Mouse (Mus musculus) lung, adult 2 months (tissue): ENCODE measurements around the gene Crot. TPM values are rescaled to one million over a fixed set of nuclear protein-coding genes. Genes with fewer than 3 reads are reported as not detected.
"Not testable (repeated sequence)": the region's sequence is repeated elsewhere in the genome, so short reads cannot be mapped to it uniquely, and the experiment has no call there.

ENCODE experiments used
- DNase-seq: peaks from one replicate; pipeline ENCODE4 v3.0.0; 2022
- H3K4me1 ChIP-seq: fragments of 200-500 bp; 2 replicates; pipeline ENCODE4 v1.6.1; 2011; ENCODE audit warnings: low read length; ENCODE audit not compliant: control insufficient read depth, insufficient read depth
- H3K4me3 ChIP-seq: fragments of 200-500 bp; replicated peaks from 2 replicates; pipeline ENCODE3; 2011; ENCODE audit warnings: low read depth, mild to moderate bottlenecking, control low read depth, low read length; ENCODE audit errors: extremely low read depth
- CTCF ChIP-seq: fragments of 200-500 bp; IDR thresholded peaks from 2 replicates; pipeline ENCODE4 v1.5.1; 2011; ENCODE audit warnings: mild to moderate bottlenecking, low read length, control low read depth; ENCODE audit not compliant: insufficient read depth
- POLR2A ChIP-seq: fragments of 200-500 bp; IDR thresholded peaks from 2 replicates; pipeline ENCODE4 v1.6.1; 2011; ENCODE audit warnings: low read depth, mild to moderate bottlenecking, control low read depth, low read length, borderline replicate concordance; ENCODE audit errors: extremely low read depth
- WGBS: fragments of 180-500 bp; shearing (Covaris S2); methylation state at CpG from one replicate; pipeline ENCODE4 v1.1.7; 2018; 5-methylcytosine and 5-hydroxymethylcytosine counted together
- polyA plus RNA-seq: library from polyadenylated mRNA; depleted of rRNA; stranded (reverse); fragments of >200 nt; gene quantifications from 2 replicates; pipeline ENCODE4 v1.2.3, GENCODE M21; 2012

Crot gene
- polyA plus RNA-seq, 1 experiment = 8.6 TPM

DNA sequence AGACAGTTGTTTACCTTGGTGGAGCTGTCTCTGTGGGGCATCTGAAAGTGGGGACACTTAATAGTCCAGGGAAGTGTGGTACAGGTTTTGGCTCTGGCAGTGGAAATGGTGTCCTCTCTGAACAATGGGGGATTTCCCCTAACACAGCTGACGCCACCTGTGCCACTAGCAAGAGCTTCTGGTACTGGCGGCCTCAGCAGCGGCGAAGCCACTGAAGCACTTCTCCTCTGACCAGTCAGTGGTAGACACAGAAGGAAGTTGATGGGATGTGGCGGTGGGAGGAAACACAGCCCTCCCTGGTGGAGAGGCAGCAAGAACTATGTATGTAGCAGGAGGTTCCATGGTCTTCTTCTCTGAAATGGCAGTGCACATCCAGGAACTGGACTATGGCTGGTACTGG, 32.6 kb downstream of the Crot start:
- WGBS = 88% methylated on average over 5 of the region's 5 CpGs
- no peak for DNase-seq
- no peaks in the 10 kb centered on the region for H3K4me1 ChIP-seq
- no peak for TF ChIP-seq POLR2A
- no peak for TF ChIP-seq CTCF
- no peak overlapping the region for H3K4me3 ChIP-seq

DNA sequence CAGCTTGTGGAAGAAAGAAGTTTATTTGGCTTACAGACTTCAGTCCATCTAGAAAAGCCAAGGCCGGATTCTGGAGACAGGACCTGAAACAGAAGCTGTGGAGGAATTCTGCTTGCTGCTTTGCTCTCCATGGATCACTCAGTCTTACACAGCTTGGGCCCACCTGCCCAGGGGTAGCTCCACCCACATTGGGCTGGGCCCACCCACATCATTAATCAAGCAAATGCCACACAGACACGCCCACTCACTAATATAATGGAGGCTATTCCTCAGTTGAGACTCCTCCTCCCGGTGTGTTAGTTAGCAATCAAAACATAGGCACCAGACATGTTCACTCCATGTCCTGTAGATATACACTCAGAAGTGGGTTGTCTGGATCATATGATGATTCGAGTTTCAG, 36.6 kb downstream of the Crot start:
- Histone ChIP-seq H3K4me3 (no peak overlapping the region), H3K4me1 (no peaks in the 10 kb centered on the region)
- no peak for DNase-seq
- TF ChIP-seq CTCF (no peak), POLR2A (no peak)
- 88% methylated on average over 4 of the region's 4 CpGs for WGBS

GRCm38 (mm10) chr5:8955544-8955943, 41.6 kb downstream of the Crot start:
- TF ChIP-seq CTCF = no peak
- no peak for TF ChIP-seq POLR2A
- Histone ChIP-seq H3K4me1 (no peaks in the 10 kb centered on the region), H3K4me3 (no peak overlapping the region)
- WGBS = 91% methylated on average over 3 of the region's 3 CpGs
- DNase-seq = no peak

GRCm38 (mm10) chr5:8953660-8954059, 43.5 kb downstream of the Crot start:
- 68% methylated on average over 2 of the region's 2 CpGs for WGBS
- Histone ChIP-seq H3K4me1 (no peaks in the 10 kb centered on the region), H3K4me3 (no peak overlapping the region)
- TF ChIP-seq POLR2A (no peak), CTCF (no peak)
- DNase-seq = no peak

GRCm38 (mm10) chr5:8947423-8948110, 49.6 kb downstream of the Crot start:
- H3K4me1 ChIP-seq = no peaks in the 10 kb centered on the region
- TF ChIP-seq CTCF (no peak), POLR2A (no peak)
- H3K4me3 ChIP-seq = no peak overlapping the region
- 71% methylated on average over 4 of the region's 4 CpGs for WGBS
- DNase-seq = no peak

DNA sequence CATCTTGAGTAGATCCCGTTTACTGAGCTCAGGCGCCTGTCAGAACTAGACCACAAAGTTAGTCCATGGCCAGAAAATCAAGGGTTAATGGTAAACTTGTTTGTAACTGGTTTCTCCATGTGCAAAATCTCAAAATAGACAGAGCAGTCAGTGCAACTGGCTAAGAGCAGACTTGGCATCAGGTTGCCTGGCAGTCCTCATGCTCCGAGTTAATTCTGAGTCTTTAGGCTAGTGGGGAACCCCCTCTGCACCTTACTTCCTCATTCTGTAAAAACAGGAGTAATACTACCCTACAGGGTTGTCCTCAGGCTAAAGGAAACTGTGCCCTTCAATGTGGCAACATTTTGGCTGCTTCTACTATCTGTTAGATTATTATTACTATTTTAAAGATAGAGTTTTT, 53.3 kb downstream of the Crot start:
- no peak for TF ChIP-seq POLR2A
- TF ChIP-seq CTCF = no peak
- 60% methylated on average over 3 of the region's 3 CpGs for WGBS
- DNase-seq = no peak
- Histone ChIP-seq H3K4me1 (no peaks in the 10 kb centered on the region), H3K4me3 (no peak overlapping the region)

GRCm38 (mm10) chr5:8941266-8941665, 55.9 kb downstream of the Crot start:
- WGBS = 75% methylated on average over 1 of the region's 1 CpGs
- not testable (repeated sequence) for H3K4me3 ChIP-seq, DNase-seq, H3K4me1 ChIP-seq

- no peak for DNase-seq
- WGBS = 76% methylated on average over 7 of the region's 7 CpGs
- Histone ChIP-seq H3K4me1 (no peaks in the 10 kb centered on the region), H3K4me3 (no peak overlapping the region)
- TF ChIP-seq POLR2A = no peak
- no peak for TF ChIP-seq CTCF
These were observed 59.2 kb downstream of the Crot start for GRCm38 (mm10) chr5:8937965-8938364.

DNA sequence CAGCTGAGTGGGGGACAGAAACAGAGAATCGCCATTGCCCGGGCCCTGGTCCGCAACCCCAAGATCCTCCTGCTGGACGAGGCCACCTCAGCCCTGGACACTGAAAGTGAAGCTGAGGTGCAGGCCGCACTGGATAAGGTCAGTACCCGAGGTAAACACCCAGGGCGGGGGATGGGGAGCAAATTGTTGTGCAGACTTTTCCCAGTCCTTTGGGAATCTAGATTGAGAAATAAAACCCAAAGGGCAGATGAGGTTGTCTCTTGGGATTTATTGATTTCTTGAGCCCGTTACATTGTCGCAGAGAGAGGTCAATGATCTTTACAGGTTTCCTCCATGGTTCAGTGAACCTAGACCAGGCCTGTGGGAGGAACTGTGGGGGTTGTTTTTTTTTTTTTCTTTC, 68.7 kb downstream of the Crot start:
- H3K4me1 ChIP-seq = no peaks in the 10 kb centered on the region
- TF ChIP-seq CTCF = no peak
- no peak for TF ChIP-seq POLR2A
- no peak overlapping the region for H3K4me3 ChIP-seq
- WGBS = 77% methylated on average over 9 of the region's 9 CpGs
- DNase-seq = no peak

DNA sequence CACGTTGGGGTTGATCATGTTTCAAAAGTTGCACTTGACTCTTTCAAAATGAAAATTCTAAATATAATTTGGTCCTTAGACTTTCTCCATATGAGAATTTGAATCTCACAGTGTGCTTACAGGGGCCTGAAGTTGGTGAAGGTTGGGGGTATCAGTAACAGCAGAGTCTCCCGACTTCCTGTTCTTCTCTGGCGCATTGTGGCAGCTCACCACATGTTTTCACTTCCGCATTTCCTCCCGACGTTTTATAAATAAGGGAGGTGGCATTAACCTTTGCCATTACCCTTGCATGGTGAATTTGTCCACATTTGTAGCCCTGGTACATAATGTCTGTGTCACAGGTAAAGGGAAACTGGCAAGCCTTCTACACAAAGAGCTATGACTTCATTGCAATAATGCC, 80.1 kb downstream of the Crot start:
- TF ChIP-seq CTCF = no peak
- TF ChIP-seq POLR2A = no peak
- Histone ChIP-seq H3K4me3 (no peak overlapping the region), H3K4me1 (no peaks in the 10 kb centered on the region)
- WGBS = 51% methylated on average over 6 of the region's 6 CpGs
- no peak for DNase-seq
